Mouse (Mus musculus): ENCODE results near the gene Dennd1c. TPM values are rescaled to one million over a fixed set of nuclear protein-coding genes. Genes with fewer than 3 reads are reported as not detected.

Dennd1c gene
- polyA plus RNA-seq, 1 experiment from 2014 or later, result 4.8 TPM

- H3K27me3 ChIP-seq, result no peaks in the 10 kb centered on the region
- H3K9me3 ChIP-seq, result no peaks in the 10 kb centered on the region
- H3K4me3 ChIP-seq, result no peak overlapping the region
- no peaks in the 10 kb centered on the region for H3K36me3 ChIP-seq
- WGBS, result 78% methylated on average over 7 of the region's 7 CpGs
- H3K4me1 ChIP-seq, result peaks cover 31% of the 10 kb centered on the region
- H3K27ac ChIP-seq, result no peak overlapping the region
- ATAC-seq (ENCODE audit: borderline replicate concordance, extremely low read depth, low FRiP score, low TSS enrichment), result no peak
- no peak overlapping the region for H3K4me2 ChIP-seq
- H3K9ac ChIP-seq, result no peak overlapping the region
Measured at GRCm38 (mm10) chr17:57108040-57108665, 29.8 kb upstream of the Dennd1c start.

DNA sequence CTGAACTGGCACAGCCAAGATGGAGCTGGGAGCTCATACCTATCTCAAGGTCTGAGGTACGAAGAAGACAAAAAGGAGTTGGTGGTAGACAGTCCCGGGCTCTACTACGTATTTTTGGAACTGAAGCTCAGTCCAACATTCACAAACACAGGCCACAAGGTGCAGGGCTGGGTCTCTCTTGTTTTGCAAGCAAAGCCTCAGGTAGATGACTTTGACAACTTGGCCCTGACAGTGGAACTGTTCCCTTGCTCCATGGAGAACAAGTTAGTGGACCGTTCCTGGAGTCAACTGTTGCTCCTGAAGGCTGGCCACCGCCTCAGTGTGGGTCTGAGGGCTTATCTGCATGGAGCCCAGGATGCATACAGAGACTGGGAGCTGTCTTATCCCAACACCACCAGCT is 28.8 kb upstream of the Dennd1c start:
- H3K4me1 ChIP-seq, result peaks cover 31% of the 10 kb centered on the region
- no peaks in the 10 kb centered on the region for H3K36me3 ChIP-seq
- no peak overlapping the region for H3K4me3 ChIP-seq
- 83% methylated on average over 5 of the region's 5 CpGs for WGBS
- H3K9me3 ChIP-seq, result no peaks in the 10 kb centered on the region
- H3K9ac ChIP-seq, result no peak overlapping the region
- H3K27me3 ChIP-seq, result no peaks in the 10 kb centered on the region
- no peak overlapping the region for H3K27ac ChIP-seq
- peak overlapping the region; percentile 90; the same call in 1 of the 2 replicates for H3K4me2 ChIP-seq
- ATAC-seq (ENCODE audit: borderline replicate concordance, extremely low read depth, low FRiP score, low TSS enrichment), result no peak

DNA sequence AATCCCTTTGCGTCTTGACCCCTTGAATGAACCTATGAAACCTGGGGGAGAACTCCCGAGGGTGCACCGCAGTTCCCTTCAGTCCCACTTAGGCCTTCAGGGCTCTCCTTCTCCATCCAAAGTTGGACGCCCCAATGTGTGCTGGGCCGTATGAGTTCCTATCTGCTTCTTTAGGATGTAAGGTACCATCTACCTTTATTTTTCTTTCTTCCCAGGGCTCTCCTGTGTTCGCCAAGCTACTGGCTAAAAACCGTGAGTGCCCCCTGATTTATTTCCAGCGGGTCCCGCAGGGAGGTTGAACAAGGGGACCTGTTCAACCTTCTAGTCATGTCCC is 27.7 kb upstream of the Dennd1c start:
- peak overlapping the region; percentile 90 for H3K4me2 ChIP-seq
- no peak for ATAC-seq (ENCODE audit: borderline replicate concordance, extremely low read depth, low FRiP score, low TSS enrichment)
- H3K9ac ChIP-seq, result peak overlapping the region; percentile 58; the same call in 1 of the 2 replicates
- H3K36me3 ChIP-seq, result no peaks in the 10 kb centered on the region
- 9% methylated on average over 9 of the region's 9 CpGs for WGBS
- H3K27me3 ChIP-seq, result no peaks in the 10 kb centered on the region
- H3K4me1 ChIP-seq, result peaks cover 31% of the 10 kb centered on the region
- no peak overlapping the region for H3K27ac ChIP-seq
- H3K9me3 ChIP-seq, result no peaks in the 10 kb centered on the region
- peak overlapping the region; percentile 53 for H3K4me3 ChIP-seq

GRCm38 (mm10) chr17:57105181-57106034 is 27.1 kb upstream of the Dennd1c start, which contains the start of gene Tnfsf9:
Tnfsf9 (plus strand) TSS chr17:57105325.
- Histone ChIP-seq H3K27ac (peak within 1 kb of the TSS; percentile 67), H3K4me2 (peak within 1 kb of the TSS; percentile 90), H3K4me1 (peaks cover 31% of the 10 kb centered on the region), H3K4me3 (peak within 1 kb of the TSS; percentile 53), H3K9ac (peak within 1 kb of the TSS; percentile 58), H3K36me3 (no peaks in the 10 kb centered on the region), H3K9me3 (no peaks in the 10 kb centered on the region), H3K27me3 (no peaks in the 10 kb centered on the region)
- ATAC-seq (ENCODE audit: borderline replicate concordance, extremely low read depth, low FRiP score, low TSS enrichment), result peak; percentile 78
- under 1% methylated on average over 55 of the region's 61 CpGs for WGBS

DNA sequence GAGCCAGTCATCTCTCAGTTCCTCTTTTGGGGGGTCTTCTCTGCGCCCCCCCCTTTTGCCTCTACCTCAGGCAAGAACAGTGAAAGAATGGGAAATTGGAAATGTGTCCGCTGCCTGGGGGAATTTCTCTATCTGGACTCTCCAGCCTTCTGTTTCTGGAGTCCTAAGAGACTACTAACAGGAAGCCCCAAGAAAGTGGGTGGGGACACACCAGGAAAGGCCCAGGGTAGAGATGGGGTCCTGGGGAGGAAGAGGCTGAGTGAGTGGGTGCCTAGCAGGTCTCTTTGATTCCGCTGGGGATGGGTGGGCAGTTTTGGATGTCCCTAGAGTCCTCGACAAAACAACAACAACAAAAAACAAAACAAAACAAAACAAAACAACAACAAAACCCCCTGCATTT is 26.2 kb upstream of the Dennd1c start:
- H3K36me3 ChIP-seq, result no peaks in the 10 kb centered on the region
- no peaks in the 10 kb centered on the region for H3K9me3 ChIP-seq
- H3K9ac ChIP-seq, result peak overlapping the region; percentile 58; the same call in 1 of the 2 replicates
- H3K27me3 ChIP-seq, result no peaks in the 10 kb centered on the region
- H3K27ac ChIP-seq, result no peak overlapping the region
- peak overlapping the region; percentile 90 for H3K4me2 ChIP-seq
- H3K4me3 ChIP-seq, result peak overlapping the region; percentile 53
- peaks cover 31% of the 10 kb centered on the region for H3K4me1 ChIP-seq
- 42% methylated on average over 4 of the region's 4 CpGs for WGBS
- ATAC-seq (ENCODE audit: borderline replicate concordance, extremely low read depth, low FRiP score, low TSS enrichment), result no peak

DNA sequence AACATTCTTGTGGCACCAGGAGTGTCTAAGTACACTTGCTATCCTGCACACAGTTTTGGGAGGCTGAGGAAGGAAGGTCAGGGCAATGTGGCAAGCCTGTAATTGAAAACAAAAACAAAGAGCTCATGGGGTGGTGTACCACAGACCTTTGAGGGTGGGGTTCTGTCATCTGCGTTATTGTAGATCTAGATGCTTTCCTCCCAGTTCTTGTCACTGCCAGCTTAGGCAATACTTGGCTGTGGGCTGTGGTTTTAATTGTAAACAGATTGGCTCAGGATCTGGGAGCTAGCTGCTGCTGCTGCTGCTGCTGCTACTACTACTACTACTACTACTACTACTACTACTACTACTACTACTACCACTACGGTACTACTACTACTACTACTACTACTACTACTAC is 24.0 kb upstream of the Dennd1c start:
- Histone ChIP-seq H3K4me2 (no peak overlapping the region), H3K4me3 (no peak overlapping the region), H3K4me1 (peaks cover 20% of the 10 kb centered on the region), H3K27me3 (no peaks in the 10 kb centered on the region), H3K9me3 (no peaks in the 10 kb centered on the region), H3K27ac (no peak overlapping the region), H3K36me3 (no peaks in the 10 kb centered on the region), H3K9ac (no peak overlapping the region)
- ATAC-seq (ENCODE audit: borderline replicate concordance, extremely low read depth, low FRiP score, low TSS enrichment), result no peak
- WGBS, result 77% methylated on average over 2 of the region's 2 CpGs

GRCm38 (mm10) chr17:57099629-57100325 is 21.5 kb upstream of the Dennd1c start:
- Histone ChIP-seq H3K27ac (no peak overlapping the region), H3K9me3 (no peaks in the 10 kb centered on the region), H3K27me3 (no peaks in the 10 kb centered on the region), H3K4me2 (no peak overlapping the region), H3K9ac (no peak overlapping the region), H3K4me1 (peaks cover 16% of the 10 kb centered on the region), H3K36me3 (no peaks in the 10 kb centered on the region), H3K4me3 (no peak overlapping the region)
- WGBS, result 8% methylated on average over 10 of the region's 10 CpGs
- ATAC-seq (ENCODE audit: borderline replicate concordance, extremely low read depth, low FRiP score, low TSS enrichment), result no peak

- Histone ChIP-seq H3K4me3 (no peak overlapping the region), H3K27me3 (no peaks in the 10 kb centered on the region), H3K9ac (no peak overlapping the region), H3K27ac (no peak overlapping the region), H3K4me1 (peaks cover 9% of the 10 kb centered on the region), H3K9me3 (no peaks in the 10 kb centered on the region), H3K4me2 (no peak overlapping the region), H3K36me3 (no peaks in the 10 kb centered on the region)
- ATAC-seq (ENCODE audit: borderline replicate concordance, extremely low read depth, low FRiP score, low TSS enrichment), result no peak
- WGBS, result 66% methylated on average over 5 of the region's 5 CpGs
Measured at GRCm38 (mm10) chr17:57098321-57098720, 20.0 kb upstream of the Dennd1c start.

DNA sequence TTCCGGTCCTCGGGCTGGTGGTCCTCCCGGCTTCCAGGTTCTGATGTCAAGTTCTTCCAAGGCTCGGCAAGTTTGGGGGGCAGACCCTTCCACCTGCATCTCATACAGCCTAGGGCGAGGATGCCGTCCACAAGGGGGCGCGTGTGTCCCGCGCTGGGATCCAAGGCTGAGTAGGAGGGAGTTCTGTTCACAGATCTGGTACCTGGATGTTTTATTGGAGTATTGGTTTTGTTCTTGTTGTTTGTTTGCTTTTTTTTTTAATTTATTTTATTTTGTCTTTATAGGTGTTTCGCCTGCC is 18.3 kb upstream of the Dennd1c start:
- Histone ChIP-seq H3K27me3 (no peaks in the 10 kb centered on the region), H3K27ac (no peak overlapping the region), H3K4me1 (peaks cover 9% of the 10 kb centered on the region), H3K4me3 (peak overlapping the region; percentile 17), H3K36me3 (no peaks in the 10 kb centered on the region), H3K4me2 (peak overlapping the region; percentile 54), H3K9me3 (no peaks in the 10 kb centered on the region), H3K9ac (no peak overlapping the region)
- 1% methylated on average over 11 of the region's 11 CpGs for WGBS
- peak; percentile 73; the same call in 1 of the 2 replicates for ATAC-seq (ENCODE audit: borderline replicate concordance, extremely low read depth, low FRiP score, low TSS enrichment)

GRCm38 (mm10) chr17:57095855-57096622 is 17.7 kb upstream of the Dennd1c start:
- ATAC-seq (ENCODE audit: borderline replicate concordance, extremely low read depth, low FRiP score, low TSS enrichment), result peak; percentile 80; the same call in 1 of the 2 replicates
- H3K27ac ChIP-seq, result no peak overlapping the region
- no peaks in the 10 kb centered on the region for H3K27me3 ChIP-seq
- H3K9me3 ChIP-seq, result no peaks in the 10 kb centered on the region
- H3K4me3 ChIP-seq, result peak overlapping the region; percentile 17
- H3K4me1 ChIP-seq, result peaks cover 9% of the 10 kb centered on the region
- H3K9ac ChIP-seq, result no peak overlapping the region
- WGBS, result 2% methylated on average over 18 of the region's 19 CpGs
- H3K36me3 ChIP-seq, result no peaks in the 10 kb centered on the region
- H3K4me2 ChIP-seq, result peak overlapping the region; percentile 54

DNA sequence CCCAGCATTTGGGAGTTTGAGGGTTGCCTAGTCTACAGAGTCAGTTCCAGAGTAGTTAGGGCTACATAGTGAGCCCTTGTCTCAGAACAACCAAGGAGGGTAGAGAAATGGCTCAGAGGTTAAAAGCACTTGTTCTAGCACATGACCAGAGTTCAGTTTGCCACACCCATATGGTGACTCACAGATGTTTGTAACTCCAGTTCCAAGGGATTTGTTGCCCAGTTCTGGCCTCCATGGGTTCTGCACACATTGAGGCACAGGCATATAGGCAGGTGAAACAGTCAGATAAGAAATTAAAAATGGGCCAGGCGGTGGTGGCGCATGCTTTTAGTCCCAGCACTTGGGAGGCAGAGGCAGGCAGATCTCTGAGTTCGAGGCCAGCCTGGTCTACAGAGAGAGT is 15.9 kb upstream of the Dennd1c start:
- Histone ChIP-seq H3K4me1 (peaks cover 9% of the 10 kb centered on the region), H3K4me2 (no peak overlapping the region), H3K27ac (no peak overlapping the region), H3K4me3 (no peak overlapping the region), H3K27me3 (no peaks in the 10 kb centered on the region), H3K36me3 (no peaks in the 10 kb centered on the region), H3K9me3 (no peaks in the 10 kb centered on the region), H3K9ac (no peak overlapping the region)
- ATAC-seq (ENCODE audit: borderline replicate concordance, extremely low read depth, low FRiP score, low TSS enrichment), result no peak
- whole genome bisulfite sequencing, result 87% methylated on average over 3 of the region's 3 CpGs
